Mouse (Mus musculus): Measurements from ENCODE around the gene Tmem186.

Tmem186 gene

DNA sequence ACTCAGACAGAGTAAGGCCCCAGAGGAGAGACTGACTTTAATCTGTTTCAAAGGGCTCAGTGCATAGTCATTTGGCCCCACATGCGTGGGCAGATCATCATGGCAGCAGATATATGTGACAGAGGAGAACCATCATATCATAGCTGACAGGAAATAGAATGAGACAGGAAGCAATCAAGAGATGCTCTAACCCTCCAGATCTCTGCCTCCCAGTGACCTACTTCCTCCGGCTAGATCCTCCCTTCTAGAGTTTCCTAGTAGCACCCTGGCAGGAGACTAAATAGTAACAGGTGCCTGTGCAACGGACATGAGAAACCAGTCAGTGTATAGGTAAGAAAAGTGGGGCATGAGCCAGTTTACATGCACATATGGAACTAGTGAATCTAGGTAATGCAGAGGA, 27.1 kb downstream of the Tmem186 start:
- no peak for DNase-seq

- DNase-seq, result no peak
Measured at GRCm38 (mm10) chr16:8603789-8604188, 33.7 kb downstream of the Tmem186 start.

DNA sequence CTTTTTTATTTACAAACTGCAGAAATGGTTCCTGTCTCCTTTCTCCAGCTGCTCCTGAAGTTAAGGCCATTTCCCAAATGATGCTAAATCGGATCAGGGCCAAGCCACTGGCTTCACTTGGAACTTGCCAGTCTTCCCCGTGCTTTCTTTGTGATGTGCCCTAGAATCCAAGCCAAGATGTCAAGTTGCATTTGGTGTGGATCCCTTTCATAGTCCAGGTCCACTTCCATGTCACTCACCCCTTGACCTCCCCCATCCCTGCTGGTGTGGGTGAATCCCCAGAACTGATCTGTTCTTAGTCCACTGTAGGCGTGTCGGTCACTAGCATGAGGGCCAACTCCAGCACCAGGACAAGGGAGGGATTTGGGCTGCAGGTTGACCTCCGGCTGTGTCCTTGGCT, 40.0 kb downstream of the Tmem186 start:
- peak in 1 of 2 experiments; percentile 23 for DNase-seq

- no peak for DNase-seq
Measured at GRCm38 (mm10) chr16:8596336-8596735, 41.2 kb downstream of the Tmem186 start.

GRCm38 (mm10) chr16:8595411-8595810, 42.1 kb downstream of the Tmem186 start:
- no peak for DNase-seq

DNA sequence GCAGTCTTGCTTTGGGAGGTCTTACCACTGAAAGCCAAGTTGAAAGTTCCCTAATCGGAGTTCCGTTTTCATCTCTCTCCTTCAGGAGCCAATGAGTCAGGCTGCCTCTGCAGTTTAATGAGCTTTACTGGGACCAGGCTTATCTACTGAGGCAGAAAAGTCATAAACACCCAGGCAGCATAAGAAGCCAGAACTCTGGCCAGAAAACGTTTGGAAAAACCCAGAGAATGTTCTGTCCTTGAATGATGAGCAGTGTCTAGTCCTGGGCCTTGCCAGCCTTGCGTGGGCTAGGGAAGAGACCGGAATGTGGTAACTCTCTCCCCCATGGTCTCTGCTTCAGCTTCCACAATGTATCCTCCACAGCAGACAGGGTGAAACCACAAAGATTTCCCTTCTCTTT, 52.5 kb downstream of the Tmem186 start:
- DNase-seq, result no peak

- DNase-seq, result no peak
Measured at GRCm38 (mm10) chr16:8584248-8584647, 53.3 kb downstream of the Tmem186 start.
